Mouse (Mus musculus) lung, embryonic 16.5 days (tissue): ENCODE measurements around the gene Ppfia4. TPM values are rescaled to one million over a fixed set of nuclear protein-coding genes. Genes with fewer than 3 reads are reported as not detected.

Experiments used
- ATAC-seq: fragments of 200-750 bp; cut with Nextera tagmentation; 2 replicates; pipeline ENCODE4 v1.8.0; 2017; ENCODE audit warnings: low read depth, mild to moderate bottlenecking, moderate library complexity
- H3K27ac ChIP-seq: fragments of 300-500 bp; sonication (generic); 2 replicates; pipeline ENCODE4 v1.5.1; 2014; ENCODE audit warnings: mild to moderate bottlenecking, control low read depth, low read length
- H3K27me3 ChIP-seq: fragments of 300-500 bp; sonication (generic); 2 replicates; pipeline ENCODE4 v1.6.1; 2014; ENCODE audit warnings: low read depth, low read length, mixed read lengths; ENCODE audit not compliant: control insufficient read depth, insufficient read depth
- H3K36me3 ChIP-seq: fragments of 300-500 bp; sonication (generic); 2 replicates; pipeline ENCODE4 v1.6.1; 2014; ENCODE audit warnings: low read length; ENCODE audit not compliant: control insufficient read depth, insufficient read depth
- H3K4me1 ChIP-seq: fragments of 300-500 bp; sonication (generic); replicated peaks from 2 replicates; pipeline ENCODE4 v1.6.1; 2014; ENCODE audit warnings: low read length, mixed read lengths; ENCODE audit not compliant: control insufficient read depth, insufficient read depth
- H3K4me2 ChIP-seq: fragments of 300-500 bp; sonication (generic); 2 replicates; pipeline ENCODE4 v1.6.1; 2014; ENCODE audit warnings: low read depth, low read length, control low read depth
- H3K4me3 ChIP-seq: fragments of 300-500 bp; sonication (generic); 2 replicates; pipeline ENCODE4 v1.5.1; 2014; ENCODE audit warnings: mild to moderate bottlenecking, low read length, control low read depth
- H3K9ac ChIP-seq: fragments of 300-500 bp; sonication (generic); 2 replicates; pipeline ENCODE4 v1.6.1; 2014; ENCODE audit warnings: low read length, control low read depth
- H3K9me3 ChIP-seq: fragments of 300-500 bp; sonication (generic); 2 replicates; pipeline ENCODE4 v1.6.1; 2016; ENCODE audit warnings: low read length; ENCODE audit not compliant: control insufficient read depth
- WGBS: fragments of 180-500 bp; shearing (Covaris S2); extraction: QIAGEN DNeasy Blood & Tissue Kit; methylation state at CpG from one replicate; pipeline ENCODE4 v1.1.7; 2014; 5-methylcytosine and 5-hydroxymethylcytosine counted together
- polyA plus RNA-seq: library from polyadenylated mRNA; unstranded; fragments of >200 nt; fragmentation: Nextera tagmentation; extraction: Ambion mirVana; gene quantifications from 2 replicates; pipeline ENCODE4 v1.2.1, GENCODE M21; 2015

Gene Ppfia4
- polyA plus RNA-seq, 1 experiment from 2014 or later: 2.9 TPM

DNA sequence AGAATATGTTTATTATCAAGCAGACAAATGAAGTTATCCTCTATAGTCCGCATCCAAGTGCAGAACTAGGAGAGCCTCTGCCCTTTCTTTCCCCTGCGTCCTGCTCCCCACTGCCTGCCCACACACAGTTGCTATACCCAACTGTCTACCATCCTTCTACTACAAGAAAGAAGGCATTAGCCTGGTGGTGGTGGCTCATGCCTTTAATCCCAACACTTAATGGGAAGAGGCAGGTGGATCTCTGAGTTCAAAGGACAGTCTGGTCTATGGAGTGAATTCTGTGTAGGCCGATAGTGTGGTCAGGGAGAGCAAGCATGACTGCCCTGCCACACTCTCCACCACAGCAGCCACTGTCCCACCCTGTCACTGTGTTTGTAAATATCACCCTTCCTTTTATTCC, 22.0 kb downstream of the Ppfia4 start:
- no peak overlapping the region for H3K4me3 ChIP-seq
- 86% methylated on average over 3 of the region's 3 CpGs for WGBS
- no peaks in the 10 kb centered on the region for H3K27me3 ChIP-seq
- no peaks in the 10 kb centered on the region for H3K36me3 ChIP-seq
- no peak overlapping the region for H3K4me2 ChIP-seq
- ATAC-seq: no peak
- H3K9ac ChIP-seq: no peak overlapping the region
- no peaks in the 10 kb centered on the region for H3K9me3 ChIP-seq
- no peaks in the 10 kb centered on the region for H3K4me1 ChIP-seq
- no peak overlapping the region for H3K27ac ChIP-seq

DNA sequence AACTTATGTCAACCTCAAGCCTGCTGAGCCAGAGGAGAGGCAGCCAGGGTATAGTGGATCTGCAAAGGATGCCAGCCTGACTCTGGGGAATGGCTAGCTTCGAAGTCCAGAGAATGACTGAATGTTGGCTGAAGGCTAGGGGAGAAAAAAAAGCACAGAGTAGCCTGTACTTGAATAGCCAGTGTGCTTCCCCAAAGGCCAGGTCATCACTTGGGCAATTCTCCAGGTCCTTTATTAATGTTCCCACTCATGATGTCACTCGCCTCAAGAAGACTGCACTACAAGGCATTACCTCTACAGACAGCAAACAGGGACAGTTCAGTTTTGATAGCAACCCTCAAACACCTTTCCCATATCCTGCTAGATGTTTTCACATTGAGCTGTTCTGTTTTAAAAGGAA, 22.4 kb downstream of the Ppfia4 start:
- H3K4me2 ChIP-seq: no peak overlapping the region
- ATAC-seq: no peak
- 75% methylated on average over 2 of the region's 2 CpGs for WGBS
- H3K9me3 ChIP-seq: no peaks in the 10 kb centered on the region
- H3K27ac ChIP-seq: no peak overlapping the region
- H3K36me3 ChIP-seq: no peaks in the 10 kb centered on the region
- H3K27me3 ChIP-seq: no peaks in the 10 kb centered on the region
- H3K4me3 ChIP-seq: no peak overlapping the region
- H3K4me1 ChIP-seq: no peaks in the 10 kb centered on the region
- no peak overlapping the region for H3K9ac ChIP-seq

DNA sequence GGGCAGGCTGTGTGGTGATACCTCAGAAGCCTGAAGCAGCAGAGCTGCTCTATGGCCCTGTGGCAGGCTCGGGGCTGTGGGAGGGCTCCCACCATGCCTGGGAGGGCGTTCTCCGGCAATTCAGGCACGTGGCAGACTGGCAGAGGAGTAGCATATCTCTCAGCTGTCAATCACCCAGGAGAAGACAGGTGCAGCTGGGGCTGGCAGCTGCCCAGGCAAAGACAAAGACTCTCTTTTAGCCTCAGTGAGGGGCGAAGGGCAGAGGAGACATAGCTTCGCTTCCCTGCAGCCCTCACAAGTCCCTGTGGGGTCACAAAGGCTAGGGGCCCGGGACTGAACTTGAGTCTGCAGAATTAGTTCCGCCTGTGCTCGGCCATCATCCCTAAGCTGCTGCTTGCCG, 25.3 kb downstream of the Ppfia4 start:
- H3K9ac ChIP-seq: no peak overlapping the region
- peaks cover 9% of the 10 kb centered on the region for H3K4me1 ChIP-seq
- no peaks in the 10 kb centered on the region for H3K27me3 ChIP-seq
- H3K36me3 ChIP-seq: no peaks in the 10 kb centered on the region
- no peak overlapping the region for H3K4me3 ChIP-seq
- no peaks in the 10 kb centered on the region for H3K9me3 ChIP-seq
- H3K4me2 ChIP-seq: no peak overlapping the region
- no peak overlapping the region for H3K27ac ChIP-seq
- 59% methylated on average over 10 of the region's 10 CpGs for WGBS
- no peak for ATAC-seq

DNA sequence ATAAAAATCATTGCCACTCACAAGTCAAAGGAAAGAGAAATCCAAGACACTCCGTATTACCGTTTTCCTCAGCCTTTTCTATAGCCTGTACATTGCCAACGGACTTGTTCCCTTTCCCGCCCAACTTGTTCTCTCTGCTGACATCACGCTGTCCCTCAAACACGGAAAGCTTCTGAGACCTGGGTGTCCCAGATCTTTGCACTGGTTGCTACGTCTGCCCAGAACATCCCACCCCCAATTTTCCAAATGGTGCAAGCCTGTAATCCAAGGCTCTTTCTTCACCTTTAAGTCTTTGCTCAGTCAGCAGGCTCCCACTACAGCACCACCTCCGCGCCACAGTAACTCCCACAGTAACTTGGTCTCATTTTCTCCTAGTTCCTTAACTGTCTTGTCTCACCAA, 27.8 kb downstream of the Ppfia4 start:
- H3K4me2 ChIP-seq: no peak overlapping the region
- H3K9ac ChIP-seq: no peak overlapping the region
- H3K36me3 ChIP-seq: no peaks in the 10 kb centered on the region
- no peak overlapping the region for H3K27ac ChIP-seq
- H3K9me3 ChIP-seq: no peaks in the 10 kb centered on the region
- peaks cover 12% of the 10 kb centered on the region for H3K4me1 ChIP-seq
- no peak for ATAC-seq
- no peak overlapping the region for H3K4me3 ChIP-seq
- H3K27me3 ChIP-seq: peaks cover 1% of the 10 kb centered on the region; the same call in 1 of the 2 replicates
- WGBS: 81% methylated on average over 9 of the region's 9 CpGs

DNA sequence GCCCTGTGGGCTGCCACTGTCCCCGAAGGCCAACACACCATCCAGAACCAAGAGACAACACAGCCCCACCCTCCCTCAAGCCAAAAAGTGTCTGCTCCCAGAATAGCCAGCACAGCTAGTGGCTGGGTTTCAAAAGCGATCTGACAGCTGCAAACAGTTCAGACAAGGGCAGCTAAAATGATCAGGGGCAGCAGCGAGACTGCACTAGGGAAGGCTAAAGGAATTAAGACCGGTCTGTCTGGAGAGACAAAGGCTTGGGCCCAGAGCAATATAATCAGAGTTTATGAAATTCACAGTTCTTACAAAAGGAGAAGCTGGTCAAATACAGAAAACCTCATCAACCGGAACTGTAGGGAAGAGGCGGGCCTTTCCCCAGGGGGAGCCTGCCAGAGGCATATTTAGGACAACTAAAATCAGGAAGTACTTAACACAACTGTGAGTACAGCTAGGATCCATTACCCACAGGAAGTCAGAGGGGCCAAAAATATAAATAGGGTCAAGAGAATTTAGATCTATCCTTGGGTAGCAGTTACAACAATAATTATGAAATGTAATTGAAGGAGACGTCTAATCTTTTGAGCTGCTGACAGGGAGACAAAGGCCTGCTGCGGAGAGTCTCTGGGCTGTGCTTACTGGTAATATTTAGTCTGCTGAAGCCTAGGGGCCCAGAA, 30.0 kb downstream of the Ppfia4 start:
- peaks cover 10% of the 10 kb centered on the region; the same call in 1 of the 2 replicates for H3K27me3 ChIP-seq
- peak; percentile 76 for ATAC-seq
- H3K27ac ChIP-seq: peak overlapping the region; percentile 90
- WGBS: 26% methylated on average over 8 of the region's 8 CpGs
- H3K36me3 ChIP-seq: no peaks in the 10 kb centered on the region
- no peaks in the 10 kb centered on the region for H3K9me3 ChIP-seq
- H3K4me1 ChIP-seq: peaks cover 15% of the 10 kb centered on the region
- 0 out of 2 replicates have a peak overlapping the region, but pooled peaks have one; percentile 24 for H3K9ac ChIP-seq
- H3K4me2 ChIP-seq: no peak overlapping the region
- no peak overlapping the region for H3K4me3 ChIP-seq

DNA sequence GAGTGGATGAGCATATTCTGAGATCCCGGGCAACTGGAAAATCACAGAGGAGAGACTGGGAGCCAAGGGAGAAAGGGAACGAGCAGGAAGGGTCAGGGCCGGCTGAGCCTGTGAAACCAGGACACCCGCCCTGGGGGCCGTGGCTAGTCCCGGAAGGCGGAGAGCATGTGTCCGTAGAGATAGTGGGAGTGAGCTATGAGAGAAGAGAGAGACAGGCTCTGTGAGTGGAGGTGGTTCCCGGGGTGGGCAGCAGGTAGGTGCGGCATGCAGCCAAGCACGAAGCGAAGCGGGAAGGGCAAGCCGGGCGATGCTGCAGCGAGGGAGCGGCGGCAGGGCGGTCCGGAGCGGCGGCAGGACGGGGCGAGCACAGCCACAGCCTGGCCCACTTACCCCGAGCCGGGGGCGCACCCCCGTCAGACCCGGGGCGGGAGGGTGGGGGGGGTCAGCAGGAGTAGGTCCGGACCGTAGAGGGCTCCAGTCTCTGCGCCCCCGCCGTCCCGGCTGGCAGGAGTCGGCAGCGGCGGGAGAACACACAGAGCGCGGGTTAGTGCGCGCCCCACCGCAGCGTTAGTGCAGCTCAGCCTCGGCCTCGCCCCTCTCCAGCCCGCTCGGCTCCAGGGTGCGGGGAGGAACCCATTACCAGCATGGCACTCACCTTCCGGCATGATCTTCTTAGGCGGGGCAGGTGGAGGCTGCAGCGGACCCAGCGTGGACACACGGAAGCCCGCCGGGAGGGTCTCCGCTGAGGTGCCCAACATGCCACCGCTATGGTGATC, 33.9 kb downstream of the Ppfia4 start:
- ATAC-seq: peak; percentile 53
- Histone ChIP-seq H3K36me3 (no peaks in the 10 kb centered on the region), H3K4me1 (peaks cover 16% of the 10 kb centered on the region), H3K4me3 (peak overlapping the region; percentile 53), H3K27ac (no peak overlapping the region), H3K9me3 (no peaks in the 10 kb centered on the region), H3K4me2 (peak overlapping the region; percentile 97), H3K9ac (peak overlapping the region; percentile 76), H3K27me3 (peaks cover 10% of the 10 kb centered on the region; the same call in 1 of the 2 replicates)
- WGBS: 3% methylated on average over 54 of the region's 59 CpGs

DNA sequence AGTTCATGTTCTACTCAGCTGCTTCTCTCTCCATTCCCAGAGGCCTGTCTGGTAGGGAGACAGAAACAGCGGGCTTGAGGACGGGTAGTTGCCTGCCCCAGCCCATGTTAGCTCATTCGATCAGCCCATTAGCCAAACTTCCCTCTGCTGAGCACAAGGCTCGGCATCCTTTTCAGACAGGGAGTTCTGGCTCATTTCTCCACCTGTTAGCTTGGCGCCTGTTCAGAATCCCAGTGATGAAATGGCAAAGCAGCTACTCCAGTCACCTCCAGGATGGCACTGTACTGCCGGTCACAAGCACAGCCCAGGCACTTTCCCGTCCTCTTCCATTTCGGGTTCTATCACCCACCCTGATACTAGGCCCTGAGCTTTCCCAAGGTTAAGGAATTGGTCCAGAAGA, 35.5 kb downstream of the Ppfia4 start:
- no peak overlapping the region for H3K9ac ChIP-seq
- WGBS: 84% methylated on average over 8 of the region's 8 CpGs
- no peak overlapping the region for H3K4me3 ChIP-seq
- H3K27me3 ChIP-seq: peaks cover 10% of the 10 kb centered on the region; the same call in 1 of the 2 replicates
- ATAC-seq: no peak
- H3K36me3 ChIP-seq: no peaks in the 10 kb centered on the region
- H3K4me1 ChIP-seq: peaks cover 6% of the 10 kb centered on the region; the same call in 1 of the 2 replicates
- no peak overlapping the region for H3K4me2 ChIP-seq
- no peaks in the 10 kb centered on the region for H3K9me3 ChIP-seq
- H3K27ac ChIP-seq: no peak overlapping the region

DNA sequence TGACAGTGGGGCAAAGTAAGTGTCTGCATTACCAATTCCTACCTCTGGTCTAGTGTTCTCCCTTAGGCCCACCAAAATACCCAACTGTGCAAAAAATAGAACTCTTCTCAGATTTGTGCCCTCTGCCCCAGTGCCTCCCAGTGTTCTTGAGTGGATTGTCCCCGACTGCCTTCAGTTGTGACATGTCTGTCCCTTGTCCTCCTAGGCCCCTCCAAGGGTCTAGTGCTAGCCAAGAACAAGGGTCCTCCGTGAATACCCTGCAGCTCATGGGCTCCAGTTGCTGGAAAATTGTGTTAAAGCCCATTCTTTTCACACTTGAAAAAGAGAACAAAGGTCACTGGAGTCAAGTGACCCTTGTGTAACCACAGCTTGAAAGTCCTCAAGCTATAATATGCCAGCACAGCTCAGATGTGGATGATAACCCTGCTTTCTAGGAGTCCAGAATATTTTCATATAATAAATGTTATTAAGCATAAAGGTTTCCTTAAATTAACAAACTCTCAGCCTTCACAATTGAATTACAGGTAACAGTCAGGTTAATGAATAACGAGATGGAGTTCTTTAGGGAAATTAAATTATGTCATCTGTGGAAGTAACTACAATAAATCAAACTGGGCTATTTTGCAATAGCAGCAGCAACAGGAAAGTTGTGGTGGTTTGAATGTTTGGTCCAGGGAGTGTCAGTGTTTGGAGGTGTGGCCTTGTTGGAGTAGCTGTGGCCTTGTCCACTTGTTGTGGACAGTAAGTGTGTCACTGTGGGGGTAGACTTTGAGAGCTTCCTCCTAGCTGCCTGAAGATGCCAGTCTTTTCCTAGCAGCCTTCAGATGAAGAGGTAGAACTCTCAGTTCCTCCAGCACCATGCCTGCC, 38.8 kb downstream of the Ppfia4 start:
- Histone ChIP-seq H3K9me3 (no peaks in the 10 kb centered on the region), H3K27ac (no peak overlapping the region), H3K4me3 (no peak overlapping the region), H3K27me3 (peaks cover 6% of the 10 kb centered on the region; the same call in 1 of the 2 replicates), H3K4me2 (no peak overlapping the region), H3K4me1 (peaks cover 10% of the 10 kb centered on the region; the same call in 1 of the 2 replicates), H3K9ac (no peak overlapping the region), H3K36me3 (no peaks in the 10 kb centered on the region)
- 63% methylated on average over 3 of the region's 3 CpGs for WGBS
- ATAC-seq: no peak

DNA sequence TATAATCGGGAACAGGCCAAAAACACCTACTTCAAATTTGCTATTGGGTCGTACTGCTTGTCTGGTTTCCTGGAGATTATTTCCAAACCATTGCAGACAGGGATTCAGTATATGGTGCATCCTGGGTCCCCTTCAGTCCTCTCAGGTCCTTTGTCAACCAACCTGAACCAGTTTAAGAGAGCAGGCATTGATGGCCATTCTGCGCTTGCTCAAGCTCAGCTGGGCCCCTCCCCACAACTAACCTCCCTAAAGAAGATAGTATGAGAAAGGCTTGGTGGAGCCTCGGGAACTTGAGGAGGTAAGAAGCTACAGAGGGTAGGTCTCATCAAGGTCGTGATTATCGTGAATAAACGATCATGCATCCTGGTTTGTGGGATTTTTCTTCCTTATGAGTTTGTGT, 39.5 kb downstream of the Ppfia4 start:
- no peaks in the 10 kb centered on the region for H3K9me3 ChIP-seq
- H3K36me3 ChIP-seq: no peaks in the 10 kb centered on the region
- peaks cover 7% of the 10 kb centered on the region; the same call in 1 of the 2 replicates for H3K4me1 ChIP-seq
- 86% methylated on average over 7 of the region's 7 CpGs for WGBS
- no peak overlapping the region for H3K27ac ChIP-seq
- no peak overlapping the region for H3K9ac ChIP-seq
- ATAC-seq: no peak
- peaks cover 5% of the 10 kb centered on the region; the same call in 1 of the 2 replicates for H3K27me3 ChIP-seq
- H3K4me3 ChIP-seq: no peak overlapping the region
- no peak overlapping the region for H3K4me2 ChIP-seq
